Mouse (Mus musculus): ENCODE results near the gene Cbs. TPM values are rescaled to one million over a fixed set of nuclear protein-coding genes. Genes with fewer than 3 reads are reported as not detected.
"Not testable (repeated sequence)": the region's sequence is repeated elsewhere in the genome, so short reads cannot be mapped to it uniquely, and the experiment has no call there.

Gene Cbs
- total RNA-seq, 1 experiment from 2014 or later, result 49.1 TPM

GRCm38 (mm10) chr17:31646199-31647002 is 9.4 kb upstream of the Cbs start:
- DNase-seq, result no peak

GRCm38 (mm10) chr17:31642913-31643312 is 5.9 kb upstream of the Cbs start:
- DNase-seq, result no peak

- no peak for DNase-seq
Measured at GRCm38 (mm10) chr17:31642331-31642730, 5.3 kb upstream of the Cbs start.

- peak; percentile 40 for DNase-seq
Measured at GRCm38 (mm10) chr17:31639651-31640050, 2.6 kb upstream of the Cbs start.

GRCm38 (mm10) chr17:31637866-31638570 is 980 bp upstream of the Cbs start:
- DNase-seq, result peak; percentile 61

GRCm38 (mm10) chr17:31636277-31636941 is 629 bp downstream of the Cbs start:
- no peak for DNase-seq

GRCm38 (mm10) chr17:31635781-31636180 is 1.3 kb downstream of the Cbs start:
- no peak for DNase-seq

- no peak for DNase-seq
Measured at GRCm38 (mm10) chr17:31634896-31635295, 2.1 kb downstream of the Cbs start.

GRCm38 (mm10) chr17:31633007-31633406 is 4.0 kb downstream of the Cbs start:
- DNase-seq, result no peak

GRCm38 (mm10) chr17:31631081-31631800 is 5.8 kb downstream of the Cbs start:
- no peak for DNase-seq

GRCm38 (mm10) chr17:31627961-31628360 is 9.1 kb downstream of the Cbs start:
- no peak for DNase-seq

GRCm38 (mm10) chr17:31623101-31623500 is 13.9 kb downstream of the Cbs start:
- DNase-seq, result no peak

GRCm38 (mm10) chr17:31613086-31613755 is 23.8 kb downstream of the Cbs start:
- DNase-seq, result peak; percentile 23

- DNase-seq, result no peak
Measured at GRCm38 (mm10) chr17:31609895-31610294, 27.1 kb downstream of the Cbs start.

- not testable (repeated sequence) for DNase-seq
Measured at GRCm38 (mm10) chr17:31609173-31609572, 27.9 kb downstream of the Cbs start.

GRCm38 (mm10) chr17:31607256-31607951 is 29.6 kb downstream of the Cbs start:
- no peak for DNase-seq

GRCm38 (mm10) chr17:31606424-31606823 is 30.6 kb downstream of the Cbs start:
- DNase-seq, result no peak

- peak; percentile 49 for DNase-seq
Measured at GRCm38 (mm10) chr17:31598593-31598992, 38.4 kb downstream of the Cbs start.

- no peak for DNase-seq
Measured at GRCm38 (mm10) chr17:31597957-31598356, 39.1 kb downstream of the Cbs start.

- no peak for DNase-seq
Measured at GRCm38 (mm10) chr17:31595077-31595476, 42.0 kb downstream of the Cbs start.

- no peak for DNase-seq
Measured at GRCm38 (mm10) chr17:31594590-31594989, 42.4 kb downstream of the Cbs start.

All from adrenal gland, postnatal 14 days (tissue).